Mouse (Mus musculus) liver, postnatal 0 days (tissue): Measurements from ENCODE around the gene Hdgfl3. TPM values are rescaled to one million over a fixed set of nuclear protein-coding genes. Genes with fewer than 3 reads are reported as not detected.

Experiments used
- ATAC-seq: fragments of 200-750 bp; cut with Nextera tagmentation; 2 replicates; pipeline ENCODE4 v1.8.0; 2017; ENCODE audit warnings: mild to moderate bottlenecking, moderate library complexity
- DNase-seq: peaks from one replicate; pipeline ENCODE4 v3.0.0-alpha.2; 2016
- H3K27ac ChIP-seq: fragments of 300-500 bp; sonication (generic); 2 replicates; pipeline ENCODE4 v1.5.1; 2014; ENCODE audit warnings: antibody characterized with exemption, moderate library complexity, mild to moderate bottlenecking, low read depth
- H3K27me3 ChIP-seq: fragments of 300-500 bp; sonication (generic); 2 replicates; pipeline ENCODE4 v1.6.1; 2014; ENCODE audit warnings: low read length, control low read depth, mixed read lengths; ENCODE audit not compliant: insufficient read depth
- H3K36me3 ChIP-seq: fragments of 300-500 bp; sonication (generic); replicated peaks from 2 replicates; pipeline ENCODE4 v1.6.1; 2014; ENCODE audit warnings: mild to moderate bottlenecking, control low read depth, low read length, moderate library complexity, mixed read lengths; ENCODE audit not compliant: insufficient read depth
- H3K4me1 ChIP-seq: fragments of 300-500 bp; sonication (generic); 2 replicates; pipeline ENCODE4 v1.6.1; 2014; ENCODE audit warnings: antibody characterized with exemption, mild to moderate bottlenecking, control low read depth; ENCODE audit not compliant: insufficient read depth
- H3K4me2 ChIP-seq: fragments of 300-500 bp; sonication (generic); 2 replicates; pipeline ENCODE4 v1.6.1; 2014; ENCODE audit warnings: low read depth, mild to moderate bottlenecking, low read length, moderate library complexity, mixed read lengths
- H3K4me3 ChIP-seq: fragments of 300-500 bp; sonication (generic); 2 replicates; pipeline ENCODE4 v1.5.1; 2014; ENCODE audit warnings: low read depth, low read length
- H3K9ac ChIP-seq: fragments of 300-500 bp; sonication (generic); replicated peaks from 2 replicates; pipeline ENCODE4 v1.6.1; 2014; ENCODE audit warnings: mild to moderate bottlenecking, moderate library complexity
- H3K9me3 ChIP-seq: fragments of 300-500 bp; sonication (generic); 2 replicates; pipeline ENCODE4 v1.6.1; 2016; ENCODE audit warnings: mild to moderate bottlenecking, control low read depth, low read length, mixed read lengths
- CTCF ChIP-seq: sonication (generic); IDR thresholded peaks from 2 replicates; pipeline ENCODE4 v1.5.1; 2016; ENCODE audit warnings: antibody characterized with exemption, low read depth
- EP300 ChIP-seq: IDR thresholded peaks from 2 replicates; pipeline ENCODE4 v1.6.1; 2016; ENCODE audit warnings: antibody characterized with exemption, low read depth, mild to moderate bottlenecking
- WGBS: fragments of 180-500 bp; shearing (Covaris S2); extraction: QIAGEN DNeasy Blood & Tissue Kit; methylation state at CpG from one replicate; pipeline ENCODE4 v1.1.7; 2014; ENCODE audit not compliant: insufficient replicate concordance; 5-methylcytosine and 5-hydroxymethylcytosine counted together
- polyA plus RNA-seq: library from polyadenylated mRNA; unstranded; fragments of >200 nt; fragmentation: Nextera tagmentation; extraction: Ambion mirVana; gene quantifications from 2 replicates; pipeline ENCODE4 v1.2.1, GENCODE M21; 2015

Hdgfl3 gene
- polyA plus RNA-seq, 1 experiment from 2014 or later: 0.59 TPM

DNA sequence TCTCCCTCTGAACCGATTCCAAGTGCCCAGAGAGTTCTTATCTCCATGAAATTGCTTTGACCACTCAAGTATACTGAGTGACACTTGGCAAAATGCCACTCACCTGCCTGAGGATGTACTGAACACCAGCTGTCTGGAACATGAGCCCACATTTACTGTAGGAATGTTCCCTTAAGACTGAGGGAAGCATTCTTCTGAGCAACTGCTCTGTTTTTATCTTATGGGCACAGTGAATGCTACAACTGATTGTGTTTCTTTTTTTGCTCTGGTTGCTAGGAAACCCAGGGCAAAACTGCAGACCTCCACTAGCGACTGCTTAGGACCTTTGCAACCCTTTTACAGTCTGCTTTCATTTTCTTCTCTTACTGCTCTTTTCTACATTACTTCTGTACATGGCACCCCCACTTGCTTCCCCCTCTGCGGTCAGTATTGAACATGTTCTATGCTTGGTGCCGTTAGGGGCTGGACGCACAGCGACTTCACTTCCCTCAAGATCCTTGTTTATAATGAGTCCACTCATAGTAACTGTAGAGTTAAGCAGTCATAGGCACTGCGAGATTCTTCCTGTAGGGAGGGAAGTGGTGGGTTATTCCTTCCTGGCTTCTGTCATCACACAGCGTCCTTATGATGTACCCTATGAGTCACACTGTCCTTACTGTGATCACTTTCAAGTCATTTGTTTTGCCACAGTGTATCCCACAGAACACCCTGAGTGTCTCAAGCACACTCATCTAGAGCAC lies 79.5 kb downstream of the Hdgfl3 start:
- Histone ChIP-seq H3K4me1 (peaks cover 16% of the 10 kb centered on the region), H3K36me3 (no peaks in the 10 kb centered on the region), H3K27ac (peak overlapping the region; percentile 41), H3K4me2 (peak overlapping the region; percentile 47), H3K4me3 (0 out of 2 replicates have a peak overlapping the region, but pooled peaks have one; percentile 2), H3K27me3 (peaks cover 33% of the 10 kb centered on the region), H3K9ac (no peak overlapping the region), H3K9me3 (no peaks in the 10 kb centered on the region)
- 0 out of 2 replicates have a peak, but pooled peaks have one; percentile 4 for TF ChIP-seq EP300
- no peak for TF ChIP-seq CTCF
- DNase-seq (no peak), ATAC-seq (peak; percentile 71)
- WGBS: 30% methylated on average over 8 of the region's 8 CpGs

DNA sequence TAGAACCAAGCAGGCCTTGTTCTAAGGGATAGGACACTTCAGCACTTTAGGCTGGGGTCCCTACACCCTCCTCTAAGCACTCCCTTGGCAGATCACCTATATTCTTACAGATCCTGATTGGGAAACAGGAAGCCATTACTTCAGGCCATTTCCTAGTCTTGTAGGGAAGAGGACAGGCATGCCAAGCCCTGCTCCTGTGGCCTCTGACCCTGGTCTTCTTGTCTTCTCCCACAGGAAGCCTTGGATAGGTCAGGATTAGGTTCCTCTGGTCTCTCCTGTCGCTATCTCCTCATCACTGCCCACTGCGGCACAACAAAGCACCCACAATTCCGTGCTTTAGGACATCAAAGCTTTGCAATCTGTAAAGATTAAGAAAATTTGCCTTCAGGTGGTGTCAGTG lies 82.6 kb downstream of the Hdgfl3 start:
- Histone ChIP-seq H3K9me3 (no peaks in the 10 kb centered on the region), H3K4me2 (no peak overlapping the region), H3K9ac (no peak overlapping the region), H3K36me3 (no peaks in the 10 kb centered on the region), H3K4me3 (no peak overlapping the region), H3K4me1 (peaks cover 16% of the 10 kb centered on the region), H3K27me3 (peaks cover 20% of the 10 kb centered on the region; the same call in 1 of the 2 replicates), H3K27ac (no peak overlapping the region)
- DNase-seq (no peak), ATAC-seq (no peak)
- TF ChIP-seq EP300 (no peak), CTCF (no peak)
- 52% methylated on average over 3 of the region's 3 CpGs for WGBS

DNA sequence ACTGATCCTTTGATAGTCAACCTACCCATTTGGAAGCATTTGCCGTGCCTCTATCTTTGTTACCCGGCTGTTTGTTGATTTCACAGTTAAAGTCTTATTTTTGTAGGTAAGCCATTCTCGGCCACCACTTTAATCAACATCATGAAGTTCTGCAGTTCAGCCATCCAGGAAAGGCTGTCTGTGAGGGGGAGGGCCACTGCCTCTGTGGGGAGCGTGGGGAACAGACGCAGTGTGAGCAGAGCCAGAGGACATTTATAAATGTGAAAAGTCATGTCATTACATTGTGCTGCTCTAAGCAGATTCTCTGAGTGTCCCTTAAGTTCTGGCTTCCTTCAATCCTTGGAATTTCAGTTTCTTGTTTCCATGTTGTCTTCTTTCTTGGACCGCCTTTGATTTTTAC lies 84.1 kb downstream of the Hdgfl3 start:
- H3K36me3 ChIP-seq: no peaks in the 10 kb centered on the region
- peaks cover 16% of the 10 kb centered on the region; the same call in 1 of the 2 replicates for H3K4me1 ChIP-seq
- ATAC-seq (no peak), DNase-seq (no peak)
- WGBS: 68% methylated on average over 6 of the region's 6 CpGs
- no peak overlapping the region for H3K4me3 ChIP-seq
- no peak overlapping the region for H3K4me2 ChIP-seq
- H3K27ac ChIP-seq: peak overlapping the region; percentile 50
- TF ChIP-seq EP300: no peak
- TF ChIP-seq CTCF: no peak
- peaks cover 14% of the 10 kb centered on the region for H3K27me3 ChIP-seq
- no peak overlapping the region for H3K9ac ChIP-seq
- H3K9me3 ChIP-seq: no peaks in the 10 kb centered on the region

DNA sequence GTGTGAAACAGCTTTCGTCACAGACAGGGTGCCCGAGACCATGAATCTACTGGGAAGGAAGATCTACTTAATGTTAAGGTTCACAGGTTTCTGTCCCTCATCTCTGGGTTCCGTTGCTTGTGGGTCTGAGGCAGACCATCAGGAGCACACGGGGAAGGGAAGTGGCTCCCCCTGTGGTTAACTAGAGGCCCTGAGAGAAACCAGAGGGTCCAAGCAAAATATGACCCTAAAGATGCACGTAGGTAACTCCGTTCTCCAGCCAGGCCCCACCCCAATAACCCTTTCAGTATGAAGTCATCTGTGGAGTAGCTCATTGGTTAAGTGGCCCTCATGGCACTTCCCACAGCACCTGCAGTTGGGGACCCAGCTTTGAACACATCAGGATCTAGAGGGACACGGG lies 84.6 kb downstream of the Hdgfl3 start:
- Histone ChIP-seq H3K4me2 (no peak overlapping the region; the same call in 1 of the 2 replicates), H3K27ac (peak overlapping the region; percentile 50), H3K36me3 (no peaks in the 10 kb centered on the region), H3K27me3 (peaks cover 16% of the 10 kb centered on the region), H3K4me3 (no peak overlapping the region), H3K9ac (no peak overlapping the region), H3K4me1 (peaks cover 16% of the 10 kb centered on the region; the same call in 1 of the 2 replicates), H3K9me3 (no peaks in the 10 kb centered on the region)
- DNase-seq (no peak), ATAC-seq (peak; percentile 50)
- no peak; the same call in 1 of the 2 replicates for TF ChIP-seq EP300
- peak; percentile 31 for TF ChIP-seq CTCF
- 50% methylated on average over 7 of the region's 7 CpGs for WGBS

DNA sequence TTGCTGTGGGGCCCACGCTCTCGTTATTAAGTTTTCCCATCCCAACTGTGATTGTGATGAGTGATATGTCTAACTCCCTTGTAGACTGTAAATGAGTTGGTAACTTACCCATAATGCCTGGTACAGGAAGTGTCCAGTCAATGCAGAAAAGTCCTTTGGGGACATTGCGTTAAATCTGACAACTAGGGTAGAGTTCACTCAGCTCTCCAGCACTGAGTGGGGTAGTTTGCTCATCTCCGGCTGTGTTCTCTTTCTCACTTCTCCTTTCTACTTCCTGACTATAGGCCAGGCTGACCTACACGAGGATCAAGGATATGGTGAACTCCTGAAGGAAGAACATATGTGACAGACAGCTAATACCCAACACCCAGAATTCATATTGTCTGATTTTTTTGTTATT lies 85.1 kb downstream of the Hdgfl3 start:
- 40% methylated on average over 5 of the region's 5 CpGs for WGBS
- H3K4me2 ChIP-seq: no peak overlapping the region
- no peak for TF ChIP-seq CTCF
- peak; percentile 23; the same call in 1 of the 2 replicates for TF ChIP-seq EP300
- H3K27me3 ChIP-seq: peaks cover 19% of the 10 kb centered on the region
- no peak overlapping the region for H3K4me3 ChIP-seq
- H3K36me3 ChIP-seq: no peaks in the 10 kb centered on the region
- peak overlapping the region; percentile 50 for H3K27ac ChIP-seq
- H3K9ac ChIP-seq: no peak overlapping the region
- DNase-seq (no peak), ATAC-seq (peak; percentile 82)
- H3K9me3 ChIP-seq: no peaks in the 10 kb centered on the region
- peaks cover 12% of the 10 kb centered on the region; the same call in 1 of the 2 replicates for H3K4me1 ChIP-seq

DNA sequence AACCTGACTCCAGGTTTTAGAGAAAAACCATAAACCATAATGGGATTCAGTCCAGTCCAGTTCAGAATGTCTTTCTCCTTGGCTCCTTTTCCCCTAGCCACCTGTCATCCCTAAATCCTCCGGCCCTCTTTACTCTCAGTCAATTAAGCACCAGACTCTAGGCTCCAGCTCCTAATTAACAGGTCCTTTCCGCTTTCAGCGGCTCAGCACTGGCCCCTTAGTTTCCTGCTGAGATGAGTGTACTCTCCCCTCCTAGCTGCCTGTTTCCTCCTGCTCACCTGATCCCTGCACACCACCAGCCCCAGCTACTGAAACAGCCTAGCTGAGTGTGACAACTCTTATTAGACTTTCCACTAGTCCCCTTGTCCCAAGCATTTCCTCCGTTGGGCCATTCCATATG lies 86.5 kb downstream of the Hdgfl3 start:
- Histone ChIP-seq H3K27ac (no peak overlapping the region), H3K4me2 (no peak overlapping the region), H3K4me3 (no peak overlapping the region), H3K27me3 (peaks cover 19% of the 10 kb centered on the region), H3K36me3 (no peaks in the 10 kb centered on the region), H3K9ac (no peak overlapping the region), H3K9me3 (no peaks in the 10 kb centered on the region), H3K4me1 (peaks cover 12% of the 10 kb centered on the region; the same call in 1 of the 2 replicates)
- ATAC-seq: no peak
- DNase-seq: no peak
- no peak for TF ChIP-seq EP300
- no peak for TF ChIP-seq CTCF
- WGBS: 60% methylated on average over 4 of the region's 4 CpGs
